Mouse (Mus musculus) MEL (cell line): ENCODE measurements around the gene Dnajc5g.

Experiments
- CHD2 ChIP-seq: IDR thresholded peaks from 2 replicates; pipeline ENCODE4 v1.6.1; 2011; ENCODE audit warnings: low read length, improper control_type of control experiment
- CTCF ChIP-seq, 3 experiments: IDR thresholded peaks in 2 of 3; conservative IDR thresholded peaks in 1 of 3; 2 replicates each; pipeline ENCODE4 v1.5.1; 2011 to 2012; ENCODE audit warnings: low read length in 3 of 3, low read depth in 2 of 3, mild to moderate bottlenecking in 2 of 3, improper control_type of control experiment in 1 of 3, inconsistent platforms in 1 of 3, mixed read lengths in 1 of 3, moderate library complexity in 1 of 3; ENCODE audit not compliant: control insufficient read depth in 1 of 3, insufficient read depth in 1 of 3, poor library complexity in 1 of 3, severe bottlenecking in 1 of 3
- E2F4 ChIP-seq: IDR thresholded peaks from 2 replicates; pipeline ENCODE4 v1.6.1; 2011; ENCODE audit warnings: low read depth, low read length, improper control_type of control experiment, borderline replicate concordance
- GABPA ChIP-seq: IDR thresholded peaks from 2 replicates; pipeline ENCODE4 v1.6.1; 2012; ENCODE audit warnings: low read depth, mild to moderate bottlenecking, inconsistent platforms, low read length, improper control_type of control experiment, moderate library complexity
- HCFC1 ChIP-seq: IDR thresholded peaks from 2 replicates; pipeline ENCODE4 v1.6.1; 2012; ENCODE audit warnings: low read depth, mild to moderate bottlenecking, inconsistent platforms, low read length, improper control_type of control experiment, moderate library complexity
- JUND ChIP-seq: IDR thresholded peaks from 2 replicates; pipeline ENCODE4 v1.6.1; 2011; ENCODE audit warnings: low read depth, mild to moderate bottlenecking, improper control_type of control experiment, low read length
- MAFK ChIP-seq: IDR thresholded peaks from 2 replicates; pipeline ENCODE4 v1.6.1; 2011; ENCODE audit warnings: low read depth, mild to moderate bottlenecking, low read length, improper control_type of control experiment, borderline replicate concordance
- MAX ChIP-seq: IDR thresholded peaks from 2 replicates; pipeline ENCODE4 v1.6.1; 2011; ENCODE audit warnings: low read length, improper control_type of control experiment
- POLR2A ChIP-seq, 2 experiments: IDR thresholded peaks; 2 replicates each; pipeline ENCODE4 v1.6.1; 2011 to 2012; ENCODE audit warnings: low read length in 2 of 2, mild to moderate bottlenecking in 2 of 2, control low read depth in 1 of 2, improper control_type of control experiment in 1 of 2, low read depth in 1 of 2, moderate library complexity in 1 of 2; ENCODE audit not compliant: control insufficient read depth in 1 of 2, insufficient read depth in 1 of 2, poor library complexity in 1 of 2
- RCOR1 ChIP-seq: IDR thresholded peaks from 2 replicates; pipeline ENCODE4 v1.6.1; 2012; ENCODE audit warnings: low read depth, mild to moderate bottlenecking, inconsistent platforms, low read length, improper control_type of control experiment
- ZKSCAN1 ChIP-seq: IDR thresholded peaks from 2 replicates; pipeline ENCODE4 v1.6.1; 2012; ENCODE audit warnings: low read depth, mild to moderate bottlenecking, inconsistent platforms, low read length, improper control_type of control experiment, moderate library complexity
- ZNF384 ChIP-seq: IDR thresholded peaks from 2 replicates; pipeline ENCODE4 v1.6.1; 2012; ENCODE audit warnings: low read depth, mild to moderate bottlenecking, inconsistent platforms, low read length, improper control_type of control experiment

- TF ChIP-seq POLR2A (IDR thresholded peaks at IDR 0.05; ENCODE audit: control insufficient read depth in 1 of 2, insufficient read depth in 1 of 2, low read depth in 1 of 2, low read length in 2 of 2, poor library complexity in 1 of 2), result no peak
- no peak for TF ChIP-seq RCOR1
- no peak for TF ChIP-seq ZNF384
- TF ChIP-seq MAFK, result no peak
- no peak for TF ChIP-seq E2F4
- no peak for TF ChIP-seq JUND
- TF ChIP-seq CTCF (IDR thresholded peaks at IDR 0.05 in 2 of 3, conservative IDR thresholded peaks at IDR 0.05 in 1 of 3; ENCODE audit: control insufficient read depth in 1 of 3, insufficient read depth in 1 of 3, low read depth in 2 of 3, low read length in 3 of 3, poor library complexity in 1 of 3, severe bottlenecking in 1 of 3), result no peak
- no peak for TF ChIP-seq GABPA
- no peak for TF ChIP-seq ZKSCAN1
- TF ChIP-seq HCFC1, result no peak
- TF ChIP-seq MAX, result no peak
- no peak for TF ChIP-seq CHD2
Observed at GRCm38 (mm10) chr5:31073176-31073575, 32.9 kb upstream of the Dnajc5g start.
